Mouse (Mus musculus) embryonic facial prominence, embryonic 15.5 days (tissue): ENCODE measurements around the gene Cdc45. TPM values are rescaled to one million over a fixed set of nuclear protein-coding genes. Genes with fewer than 3 reads are reported as not detected.

Source experiments
- polyA plus RNA-seq: library from polyadenylated mRNA; unstranded; fragments of >200 nt; fragmentation: Nextera tagmentation; extraction: Ambion mirVana; gene quantifications from 2 replicates; pipeline ENCODE4 v1.2.1, GENCODE M21; 2015

Cdc45 gene
- polyA plus RNA-seq, 1 experiment from 2014 or later, result 36.9 TPM

Other genes with a start within 250 kb of the Cdc45 start
- 24.0 and 24.3 TPM in 2 replicates for gene Tbx1, start 221.3 kb downstream of the Cdc45 start, polyA plus RNA-seq
- 2.6 and 2.8 TPM in 2 replicates for gene Gp1bb, start 189.6 kb downstream of the Cdc45 start, polyA plus RNA-seq
- 7.2 and 7.8 TPM in 2 replicates for gene Gm49601, start 185.6 kb downstream of the Cdc45 start, polyA plus RNA-seq
- 51.1 and 64.8 TPM in 2 replicates for gene Sept5, start 182.0 kb downstream of the Cdc45 start, polyA plus RNA-seq
- 35.1 and 37.1 TPM in 2 replicates for gene Cldn5, start 35.1 kb downstream of the Cdc45 start, polyA plus RNA-seq
- gene Ufd1, start 208 bp downstream of the Cdc45 start, polyA plus RNA-seq, result 86.8 and 90.9 TPM in 2 replicates
- 46.5 and 50.6 TPM in 2 replicates for gene 2510002D24Rik, start 24.6 kb upstream of the Cdc45 start, polyA plus RNA-seq
- gene Gm28539, start 24.6 kb upstream of the Cdc45 start, polyA plus RNA-seq, result not detected in 2 replicates
- gene Mrpl40, start 64.9 kb upstream of the Cdc45 start, polyA plus RNA-seq, result 84.3 and 88.7 TPM in 2 replicates
- 12.4 and 12.6 TPM in 2 replicates for gene Hira, start 65.0 kb upstream of the Cdc45 start, polyA plus RNA-seq